Mouse (Mus musculus): ENCODE measurements around the gene Dhdds. TPM values are rescaled to one million over a fixed set of nuclear protein-coding genes. Genes with fewer than 3 reads are reported as not detected.

Gene Dhdds
- total and polyA plus RNA-seq, 2 experiments from 2014 or later: 41.5 to 49.5 TPM

DNA sequence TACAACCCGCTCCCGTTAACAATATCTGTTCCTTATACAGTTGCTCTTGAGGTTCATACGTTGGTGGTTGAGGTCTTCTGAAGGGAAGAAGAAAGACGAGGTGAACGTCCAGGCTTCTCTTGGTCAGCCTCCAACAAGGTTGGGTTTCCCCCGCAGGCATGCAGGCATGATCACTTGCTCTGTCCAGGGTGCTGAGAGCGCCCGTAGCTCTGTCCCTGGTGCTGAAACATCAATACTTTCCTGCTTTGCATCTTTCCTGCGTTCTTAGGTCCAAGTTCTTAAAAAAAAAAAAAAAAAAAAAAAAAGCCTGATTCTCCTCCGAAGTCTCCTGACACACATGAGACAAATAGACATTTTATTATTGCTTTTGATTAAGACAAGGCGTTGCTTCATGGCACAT lies 19.9 kb upstream of the Dhdds start:
- no peak for TF ChIP-seq CTCF (IDR thresholded peaks at IDR 0.05; ENCODE audit: low read depth)
- H3K27me3 ChIP-seq (ENCODE audit: insufficient read depth, low read length): peaks cover 24% of the 10 kb centered on the region; the same call in 1 of the 2 replicates
- no peak overlapping the region for H3K9ac ChIP-seq (replicated peaks; ENCODE audit: low read length)
- no peak overlapping the region for H3K27ac ChIP-seq
- no peaks in the 10 kb centered on the region for H3K4me1 ChIP-seq (ENCODE audit: insufficient read depth, low read length)
- H3K9me3 ChIP-seq (ENCODE audit: low read length): no peaks in the 10 kb centered on the region
- no peak for ATAC-seq
- peak; percentile 64 for DNase-seq (ENCODE audit: low spot score)
- H3K36me3 ChIP-seq (ENCODE audit: insufficient read depth, low read length): no peaks in the 10 kb centered on the region
- H3K4me2 ChIP-seq (ENCODE audit: low read depth, low read length): peak overlapping the region; percentile 55
- H3K4me3 ChIP-seq (ENCODE audit: low read length): 0 out of 2 replicates have a peak overlapping the region, but pooled peaks have one; percentile 33
- WGBS: 8% methylated on average over 11 of the region's 11 CpGs

GRCm38 (mm10) chr4:134019641-134020351 lies 19.1 kb upstream of the Dhdds start:
- ATAC-seq: peak; percentile 75
- peak overlapping the region; percentile 21 for H3K9ac ChIP-seq (replicated peaks; ENCODE audit: low read length)
- no peak for TF ChIP-seq CTCF (IDR thresholded peaks at IDR 0.05; ENCODE audit: low read depth)
- no peaks in the 10 kb centered on the region for H3K9me3 ChIP-seq (ENCODE audit: low read length)
- no peaks in the 10 kb centered on the region for H3K4me1 ChIP-seq (ENCODE audit: insufficient read depth, low read length)
- WGBS: 4% methylated on average over 16 of the region's 16 CpGs
- peak overlapping the region; percentile 55 for H3K4me2 ChIP-seq (ENCODE audit: low read depth, low read length)
- H3K4me3 ChIP-seq (ENCODE audit: low read length): peak overlapping the region; percentile 33
- peak; percentile 78 for DNase-seq (ENCODE audit: low spot score)
- H3K36me3 ChIP-seq (ENCODE audit: insufficient read depth, low read length): no peaks in the 10 kb centered on the region
- H3K27me3 ChIP-seq (ENCODE audit: insufficient read depth, low read length): peaks cover 24% of the 10 kb centered on the region; the same call in 1 of the 2 replicates
- peak overlapping the region; percentile 49; the same call in 1 of the 2 replicates for H3K27ac ChIP-seq

DNA sequence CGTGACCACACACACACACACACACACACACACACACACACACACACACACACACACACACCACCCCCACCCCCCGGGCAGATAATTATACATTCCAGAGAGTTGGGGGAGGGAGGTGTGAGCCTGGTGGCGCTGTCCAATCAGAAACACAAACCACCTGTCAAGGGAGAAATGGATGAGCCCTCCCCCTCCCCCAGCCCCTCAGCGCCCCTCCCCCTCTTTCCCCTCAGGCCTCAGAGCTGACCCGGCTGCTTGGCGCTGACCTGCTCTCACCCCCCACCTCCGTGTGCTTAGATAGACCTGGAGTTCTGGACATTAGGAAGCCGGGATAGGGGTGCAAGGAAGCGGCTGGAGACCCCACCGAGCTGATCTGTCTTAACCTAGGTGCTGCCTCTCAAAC lies 18.5 kb upstream of the Dhdds start:
- H3K4me2 ChIP-seq (ENCODE audit: low read depth, low read length): peak overlapping the region; percentile 55
- under 1% methylated on average over 7 of the region's 10 CpGs for WGBS
- H3K27me3 ChIP-seq (ENCODE audit: insufficient read depth, low read length): peaks cover 24% of the 10 kb centered on the region; the same call in 1 of the 2 replicates
- TF ChIP-seq CTCF (IDR thresholded peaks at IDR 0.05; ENCODE audit: low read depth): no peak
- no peak overlapping the region for H3K9ac ChIP-seq (replicated peaks; ENCODE audit: low read length)
- H3K4me3 ChIP-seq (ENCODE audit: low read length): peak overlapping the region; percentile 33
- H3K27ac ChIP-seq: no peak overlapping the region
- H3K9me3 ChIP-seq (ENCODE audit: low read length): no peaks in the 10 kb centered on the region
- no peaks in the 10 kb centered on the region for H3K4me1 ChIP-seq (ENCODE audit: insufficient read depth, low read length)
- H3K36me3 ChIP-seq (ENCODE audit: insufficient read depth, low read length): no peaks in the 10 kb centered on the region
- peak; percentile 38; the same call in 1 of the 2 replicates for ATAC-seq
- no peak for DNase-seq (ENCODE audit: low spot score)

DNA sequence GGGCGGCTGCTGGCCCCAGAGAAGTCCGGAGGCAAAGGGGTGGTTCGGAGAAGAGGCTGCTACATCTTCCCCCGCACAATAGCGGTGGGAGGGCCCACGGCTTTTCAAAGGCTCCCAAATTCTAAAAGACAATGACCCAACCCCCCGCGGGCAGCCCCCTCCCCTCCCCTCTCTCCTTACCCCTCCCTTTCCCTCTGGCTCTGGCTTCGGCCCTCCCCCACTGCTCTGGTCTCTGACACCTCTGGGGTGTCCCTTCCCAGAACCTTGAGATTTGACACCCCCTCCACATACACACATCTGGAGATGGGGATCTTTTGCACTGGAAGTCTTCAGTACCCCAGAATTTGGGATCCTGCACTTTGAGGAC lies 18.0 kb upstream of the Dhdds start, which contains the start of gene Lin28a:
Gene Lin28a, minus strand, starts transcription at position 63 of the 367 bp plus-strand sequence.
- Histone ChIP-seq H3K9me3 (ENCODE audit: low read length) (no peaks in the 10 kb centered on the region), H3K36me3 (ENCODE audit: insufficient read depth, low read length) (no peaks in the 10 kb centered on the region), H3K27ac (peak within 1 kb of the TSS; percentile 49; the same call in 1 of the 2 replicates), H3K4me1 (ENCODE audit: insufficient read depth, low read length) (no peaks in the 10 kb centered on the region), H3K9ac (replicated peaks; ENCODE audit: low read length) (peak within 1 kb of the TSS; percentile 21; the same call in 1 of the 2 replicates), H3K4me3 (ENCODE audit: low read length) (peak within 1 kb of the TSS; percentile 33), H3K4me2 (ENCODE audit: low read depth, low read length) (peak within 1 kb of the TSS; percentile 55), H3K27me3 (ENCODE audit: insufficient read depth, low read length) (peaks cover 24% of the 10 kb centered on the region; the same call in 1 of the 2 replicates)
- DNase-seq (ENCODE audit: low spot score) (no peak), ATAC-seq (no peak; the same call in 1 of the 2 replicates)
- under 1% methylated on average over 9 of the region's 9 CpGs for WGBS
- no peak for TF ChIP-seq CTCF (IDR thresholded peaks at IDR 0.05; ENCODE audit: low read depth)

DNA sequence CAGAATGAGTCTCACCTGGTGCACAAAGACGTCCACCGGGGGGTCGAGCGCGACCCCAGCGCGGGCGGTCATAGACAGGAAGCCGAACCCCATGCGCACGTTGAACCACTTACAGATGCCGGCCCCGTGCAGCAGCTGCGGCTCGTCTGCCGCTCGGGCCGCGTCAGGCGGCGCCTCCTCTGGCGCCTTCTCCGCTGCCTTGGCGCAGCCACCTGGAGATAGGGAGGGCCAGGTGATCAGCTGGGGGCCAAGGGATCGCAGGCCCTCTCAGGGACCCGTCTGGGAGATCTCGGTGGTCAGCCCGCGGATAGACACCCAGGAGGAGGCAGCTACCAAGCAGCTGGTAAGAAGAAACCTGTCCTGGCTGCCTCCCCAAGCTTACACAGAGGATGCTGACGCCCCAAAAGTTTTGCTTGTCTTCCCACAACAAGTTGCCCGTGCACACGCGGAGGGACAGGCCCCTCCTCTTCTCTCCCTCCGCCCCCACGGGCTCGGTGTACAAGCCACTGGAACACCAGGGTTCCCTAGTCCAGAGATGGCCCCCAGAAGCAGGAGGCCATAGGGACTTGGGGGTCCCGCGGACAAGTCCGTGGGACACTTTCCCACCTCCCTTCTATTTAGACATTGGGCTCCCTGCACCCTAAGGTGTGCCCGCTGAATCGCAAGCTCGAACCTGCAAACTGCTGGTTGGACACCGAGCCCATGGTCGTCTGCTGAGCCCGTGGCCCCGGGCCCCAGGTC lies 17.5 kb upstream of the Dhdds start:
- H3K4me1 ChIP-seq (ENCODE audit: insufficient read depth, low read length): no peaks in the 10 kb centered on the region
- no peak overlapping the region for H3K9ac ChIP-seq (replicated peaks; ENCODE audit: low read length)
- H3K4me2 ChIP-seq (ENCODE audit: low read depth, low read length): peak overlapping the region; percentile 55
- no peak for DNase-seq (ENCODE audit: low spot score)
- ATAC-seq: no peak
- peak overlapping the region; percentile 32 for H3K4me3 ChIP-seq (ENCODE audit: low read length)
- H3K27ac ChIP-seq: no peak overlapping the region
- under 1% methylated on average over 46 of the region's 46 CpGs for WGBS
- TF ChIP-seq CTCF (IDR thresholded peaks at IDR 0.05; ENCODE audit: low read depth): no peak
- H3K9me3 ChIP-seq (ENCODE audit: low read length): no peaks in the 10 kb centered on the region
- peaks cover 24% of the 10 kb centered on the region; the same call in 1 of the 2 replicates for H3K27me3 ChIP-seq (ENCODE audit: insufficient read depth, low read length)
- no peaks in the 10 kb centered on the region for H3K36me3 ChIP-seq (ENCODE audit: insufficient read depth, low read length)

GRCm38 (mm10) chr4:134017201-134017865 lies 16.6 kb upstream of the Dhdds start:
- no peak overlapping the region for H3K9ac ChIP-seq (replicated peaks; ENCODE audit: low read length)
- no peak overlapping the region for H3K27ac ChIP-seq
- no peak for TF ChIP-seq CTCF (IDR thresholded peaks at IDR 0.05; ENCODE audit: low read depth)
- DNase-seq (ENCODE audit: low spot score): no peak
- H3K27me3 ChIP-seq (ENCODE audit: insufficient read depth, low read length): peaks cover 24% of the 10 kb centered on the region; the same call in 1 of the 2 replicates
- no peaks in the 10 kb centered on the region for H3K36me3 ChIP-seq (ENCODE audit: insufficient read depth, low read length)
- 5% methylated on average over 21 of the region's 21 CpGs for WGBS
- no peak for ATAC-seq
- no peaks in the 10 kb centered on the region for H3K4me1 ChIP-seq (ENCODE audit: insufficient read depth, low read length)
- H3K4me2 ChIP-seq (ENCODE audit: low read depth, low read length): peak overlapping the region; percentile 55
- no peaks in the 10 kb centered on the region for H3K9me3 ChIP-seq (ENCODE audit: low read length)
- H3K4me3 ChIP-seq (ENCODE audit: low read length): peak overlapping the region; percentile 32

Measured in hindbrain, postnatal 0 days (tissue).